Mouse (Mus musculus) cerebellum, postnatal 36 days (tissue): ENCODE data around the gene Fance.
"Not testable (repeated sequence)": the region's sequence is repeated elsewhere in the genome, so short reads cannot be mapped to it uniquely, and the experiment has no call there.

Source experiments
- DNase-seq, 2 experiments: peaks; one replicate each; pipeline ENCODE4 v3.0.0; 2021 to 2022; ENCODE audit warnings: mixed read lengths in 2 of 2

The Fance gene

DNA sequence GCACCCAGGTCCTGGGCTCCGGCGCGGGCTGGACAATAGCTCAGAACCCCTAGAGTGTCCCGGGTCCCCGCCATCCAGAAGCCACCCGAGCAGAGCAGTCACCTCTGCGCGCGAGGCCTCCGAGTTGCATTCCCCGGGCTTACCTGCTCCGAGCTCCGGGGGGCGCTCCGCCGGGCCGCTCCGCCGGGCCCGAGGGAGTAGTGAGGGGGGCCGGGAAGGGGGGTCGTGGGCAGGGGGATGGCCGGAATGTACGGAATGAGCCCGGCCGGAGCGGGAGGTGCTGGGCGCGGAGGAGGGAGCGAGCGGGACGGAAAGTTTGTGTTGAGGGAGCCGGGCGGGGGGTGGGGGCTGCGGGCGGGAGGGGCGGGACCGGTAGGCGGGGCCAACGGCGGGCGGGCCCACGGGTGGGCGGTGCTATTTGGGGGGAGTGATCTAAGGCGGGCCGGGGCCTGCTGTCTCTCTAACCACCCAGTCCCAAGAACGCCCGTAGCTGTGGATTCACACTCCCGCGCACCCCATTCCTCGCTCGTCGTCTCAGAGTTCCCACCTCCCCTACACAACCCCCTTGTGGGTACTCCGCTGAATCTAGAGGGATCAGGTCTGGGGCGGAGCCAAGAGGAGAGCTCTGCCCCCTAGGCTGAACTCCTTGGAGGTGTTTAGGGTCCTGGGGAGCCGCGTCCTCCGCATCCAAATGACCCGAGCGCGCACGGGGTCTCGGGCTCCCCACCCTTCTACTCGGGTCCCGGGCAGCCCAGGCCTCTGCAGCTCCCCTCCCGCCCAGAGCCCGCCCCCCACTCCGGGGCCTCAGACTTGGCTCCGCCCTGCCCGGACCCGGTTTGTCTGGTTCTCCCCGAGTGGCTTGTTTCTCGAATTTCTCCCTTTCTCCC lies 37.4 kb downstream of the Fance start, which contains the start of gene Tead3:
TSS of gene Tead3 (minus strand) at position 352 of the 887 bp plus-strand sequence.
- DNase-seq: no peak

DNA sequence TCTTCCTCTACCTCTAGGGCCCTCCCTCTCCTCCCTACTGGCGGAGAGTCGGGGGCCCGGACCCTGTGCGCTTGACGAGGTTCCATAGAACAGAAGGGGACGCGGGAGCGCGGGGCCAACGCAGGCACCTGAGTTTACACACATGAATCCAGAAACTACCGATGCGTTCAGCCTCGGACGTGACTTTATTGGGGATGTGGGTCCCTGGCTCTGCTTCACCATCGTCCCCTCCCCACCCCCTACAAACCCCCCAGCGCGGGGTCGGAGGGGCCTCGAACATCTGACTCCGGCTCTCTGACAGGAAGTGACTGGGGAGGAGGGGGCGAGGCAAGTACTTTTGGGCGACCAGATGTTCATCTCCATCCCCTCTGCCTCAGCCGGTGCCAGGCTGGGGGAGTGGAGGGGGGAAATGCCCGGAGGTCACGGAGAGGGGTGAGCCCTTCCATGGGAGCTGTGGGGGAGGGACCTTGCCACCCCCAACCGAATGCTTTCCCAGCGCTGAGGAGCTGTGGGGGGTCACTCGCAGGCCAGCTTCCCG lies 38.1 kb downstream of the Fance start:
- DNase-seq: no peak

DNA sequence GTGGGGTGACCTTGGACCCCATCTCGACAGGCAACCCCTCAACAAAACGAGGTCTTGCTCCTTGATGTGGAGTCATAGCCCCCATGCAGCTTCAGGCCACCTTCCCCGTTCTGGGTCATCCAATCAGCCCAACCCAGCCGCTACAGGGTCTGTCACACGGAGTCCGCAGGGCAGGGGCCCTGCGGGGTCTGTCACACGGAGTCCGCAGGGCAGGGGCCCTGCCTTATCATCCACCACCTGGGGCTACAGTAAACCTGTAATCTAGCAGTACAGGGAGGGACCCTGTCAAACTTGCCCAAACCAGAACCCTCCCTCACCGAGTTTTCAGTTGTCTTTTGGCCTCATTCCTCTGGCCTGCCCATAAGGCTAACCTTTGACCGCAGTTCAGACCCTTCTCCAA lies 38.7 kb downstream of the Fance start:
- DNase-seq: no peak

DNA sequence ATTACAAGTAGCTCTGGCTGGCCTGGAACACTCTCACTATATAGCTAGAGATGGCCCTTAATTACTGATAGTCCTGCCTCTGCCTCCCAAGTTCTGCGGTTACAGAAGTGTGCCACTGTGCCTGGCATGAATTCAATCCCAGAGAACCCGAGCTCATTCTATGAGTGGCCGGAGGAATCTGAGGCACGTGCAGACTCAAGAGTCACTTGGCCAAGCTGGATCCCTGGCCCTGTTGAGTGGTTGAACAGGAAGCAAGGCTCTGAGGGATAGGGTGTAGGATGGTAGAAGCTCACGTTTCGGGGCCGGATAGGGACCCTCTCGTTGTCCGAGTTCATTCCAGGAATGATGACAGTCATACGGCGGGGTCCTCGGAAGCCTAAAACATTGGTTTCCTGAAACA lies 42.6 kb downstream of the Fance start:
- no peak for DNase-seq

DNA sequence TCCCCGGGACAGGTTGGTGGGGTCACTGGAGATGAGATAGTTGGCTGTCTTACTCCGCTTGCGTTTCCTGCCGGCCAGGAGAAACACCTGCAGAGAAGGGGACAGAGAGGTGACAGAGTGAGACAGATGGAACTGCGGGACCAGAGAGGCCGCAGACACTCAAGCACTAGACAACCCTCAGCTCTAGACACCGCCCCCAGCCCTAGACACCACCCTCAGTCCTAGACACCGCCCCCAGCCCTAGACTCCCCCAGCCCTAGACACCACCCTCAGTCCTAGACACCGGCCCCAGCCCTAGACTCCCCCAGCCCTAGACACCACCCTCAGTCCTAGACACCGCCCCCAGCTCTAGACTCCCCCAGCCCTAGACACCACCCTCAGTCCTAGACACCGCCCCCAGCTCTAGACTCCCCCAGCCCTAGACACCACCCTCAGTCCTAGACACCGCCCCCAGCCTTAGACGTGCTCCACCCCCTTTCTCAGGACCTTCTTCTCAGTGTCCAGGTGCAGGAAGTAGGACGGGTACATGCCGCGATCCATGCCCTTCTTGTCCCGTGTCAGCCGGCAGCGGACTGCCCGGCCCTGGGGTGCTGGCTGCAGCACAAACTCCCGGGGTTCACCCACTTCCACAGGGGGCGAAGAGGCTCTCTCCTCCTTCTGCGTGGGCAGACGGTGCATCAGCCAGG lies 45.4 kb downstream of the Fance start:
- not testable (repeated sequence) for DNase-seq

DNA sequence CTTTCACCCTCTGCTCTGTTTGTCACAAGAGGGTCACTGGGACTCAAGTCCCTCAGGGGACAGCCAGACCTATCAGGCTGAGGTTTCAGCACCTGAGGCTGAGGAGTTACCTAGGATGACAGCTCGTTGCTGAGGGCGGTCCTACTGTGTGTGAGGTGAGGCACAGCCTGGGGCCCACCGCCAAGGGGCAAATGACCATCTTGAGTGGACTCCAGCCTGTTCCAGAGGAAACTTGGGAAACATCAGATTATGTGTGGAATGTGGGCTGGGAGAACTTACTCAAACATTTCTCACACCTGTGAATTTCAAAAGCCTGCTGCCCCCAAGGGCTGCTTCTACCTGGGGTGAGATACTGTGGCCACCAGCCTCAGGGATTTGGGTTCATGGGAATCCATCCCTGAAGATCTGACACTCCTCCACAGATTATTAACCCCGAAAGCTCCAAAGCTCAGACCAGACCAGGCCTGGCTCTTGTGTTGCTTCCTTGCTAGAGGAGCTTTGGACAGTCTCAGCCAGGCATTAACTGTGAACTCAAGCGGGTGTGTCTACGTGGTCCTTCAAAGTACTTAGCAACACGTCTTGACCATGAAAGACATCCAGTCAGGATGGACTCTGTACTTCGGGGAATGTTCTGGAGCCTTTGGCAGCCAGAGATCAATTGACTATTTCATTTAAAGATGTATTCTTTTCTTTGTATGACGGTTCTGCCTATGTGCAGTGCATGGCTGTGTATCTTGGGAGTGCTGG lies 47.4 kb downstream of the Fance start:
- DNase-seq: no peak

DNA sequence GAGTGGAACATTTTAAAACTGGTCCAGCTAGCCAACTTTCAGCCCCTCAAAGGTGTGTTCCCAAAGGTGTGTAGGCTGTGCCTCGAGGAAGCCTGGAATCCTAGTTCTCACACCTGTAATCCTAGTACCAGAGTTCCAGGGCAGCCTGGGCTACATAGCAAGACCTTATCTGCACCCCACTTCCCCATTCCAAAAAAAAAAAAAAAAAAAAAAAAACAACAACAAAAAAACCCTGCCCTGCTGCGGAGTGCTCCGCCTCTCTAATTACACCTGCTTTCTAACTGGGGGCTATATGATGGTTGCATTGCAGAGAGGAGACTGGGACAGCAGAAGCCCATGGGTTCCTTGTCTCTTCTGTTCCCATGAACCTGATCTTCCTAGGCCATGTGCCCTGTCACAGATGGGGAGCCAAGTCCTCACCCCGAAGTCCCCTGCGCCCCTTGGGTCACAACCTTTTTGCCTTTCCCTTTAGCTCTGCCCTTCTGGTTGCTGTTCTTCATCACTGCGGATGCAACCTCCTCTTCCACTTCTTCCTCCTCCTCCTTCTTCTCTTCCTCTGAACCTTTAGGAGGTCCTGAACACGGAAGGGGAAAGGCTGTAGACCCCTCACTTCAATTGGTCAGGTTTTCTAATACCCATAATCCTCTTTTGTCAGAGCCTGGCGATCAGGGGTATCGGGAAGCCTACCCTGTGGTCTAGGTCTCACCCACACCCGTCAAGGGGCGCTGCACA lies 48.8 kb downstream of the Fance start:
- DNase-seq: no peak

DNA sequence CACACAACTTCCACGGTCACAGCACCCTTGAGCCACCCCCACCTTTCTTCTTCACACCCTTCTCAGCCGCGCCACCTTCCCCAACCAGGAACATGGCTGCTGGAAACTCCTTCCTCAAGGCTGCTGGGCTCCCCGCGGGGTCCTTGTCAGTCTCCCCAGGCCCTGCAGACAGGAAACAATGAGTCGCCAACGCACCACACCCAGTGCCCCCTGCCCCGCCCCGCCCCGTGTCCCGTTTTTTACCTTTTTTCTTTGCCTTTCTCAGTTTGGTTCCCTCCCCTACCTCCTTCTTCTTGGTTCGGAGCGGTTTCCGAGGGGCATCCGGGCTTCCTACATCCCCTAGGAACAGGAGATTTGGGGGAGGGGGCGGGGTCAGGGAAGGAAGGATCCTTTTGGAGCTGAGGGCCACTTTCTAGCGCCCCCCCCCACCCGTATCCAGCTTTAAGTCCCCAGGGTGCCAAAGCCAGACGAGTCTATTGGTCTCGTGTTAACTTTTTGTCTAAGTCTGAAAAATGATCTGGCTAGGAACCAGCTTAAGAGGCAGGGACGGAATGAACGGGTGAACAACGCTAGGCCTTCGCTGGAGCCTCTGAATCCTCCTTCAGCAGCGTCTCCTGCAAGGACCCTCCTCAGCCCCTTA lies 49.5 kb downstream of the Fance start:
- no peak for DNase-seq

DNA sequence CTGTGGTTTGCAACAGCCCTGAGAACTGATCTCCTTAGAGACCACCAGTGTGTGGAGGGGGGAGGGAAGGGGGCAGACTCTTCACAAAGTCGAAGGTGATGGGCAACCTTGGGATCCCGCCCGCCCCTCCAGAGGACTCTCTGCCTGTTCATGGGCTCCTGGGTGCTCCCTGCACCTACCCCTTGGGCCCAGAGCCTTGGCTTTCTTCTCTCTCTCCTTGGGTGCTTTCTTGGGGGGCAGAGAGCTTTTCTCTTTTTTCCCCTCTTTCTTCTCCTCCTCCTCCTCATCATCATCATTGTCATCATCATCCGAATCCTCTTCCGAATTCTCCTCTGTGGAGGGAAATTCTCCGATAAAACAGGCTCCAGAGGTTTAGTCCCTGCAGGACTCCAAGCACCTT lies 50.2 kb downstream of the Fance start:
- DNase-seq: no peak

DNA sequence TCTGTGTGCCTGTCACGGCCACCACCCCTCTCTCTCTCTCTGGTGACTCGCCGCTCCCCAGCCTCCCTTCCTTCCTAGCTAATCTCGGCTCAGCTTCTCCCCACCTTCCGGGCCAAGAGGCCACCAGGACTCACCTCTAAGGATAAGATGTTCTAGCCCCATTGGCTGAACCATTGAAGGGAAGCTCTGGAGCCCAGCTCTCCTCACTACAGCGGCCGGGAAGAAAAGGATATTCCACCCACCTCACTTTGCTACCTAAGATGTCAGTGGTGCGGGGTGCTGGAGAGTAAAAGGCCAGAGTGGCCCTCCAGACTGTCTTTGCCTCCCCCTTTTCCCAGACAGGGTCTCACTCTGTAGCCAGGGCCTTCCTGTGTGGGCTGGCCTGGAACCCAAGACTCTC lies 51.8 kb downstream of the Fance start, which contains the start of gene Tulp1:
TSS of gene Tulp1 (minus strand) at position 101 of the 400 bp plus-strand sequence.
- DNase-seq: no peak

DNA sequence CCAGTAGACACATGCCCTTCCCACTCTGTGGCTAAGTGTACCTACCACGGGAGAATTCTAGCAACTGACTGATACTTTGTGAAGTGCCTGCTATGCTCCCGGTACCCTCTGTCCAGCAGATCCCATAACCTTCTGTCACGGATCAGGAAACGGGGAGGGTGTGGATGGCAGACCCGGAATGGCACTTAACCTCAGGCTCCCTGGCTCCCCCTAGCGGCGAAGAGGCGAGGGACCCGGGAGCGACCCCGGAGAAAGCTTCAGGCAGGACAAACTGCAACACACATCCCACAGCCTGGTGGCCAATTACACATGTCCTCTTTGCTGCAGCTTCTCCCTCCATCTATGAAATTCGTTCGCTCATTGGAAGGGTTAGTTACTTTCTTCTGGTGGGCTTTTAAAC lies 55.1 kb downstream of the Fance start:
- peak; percentile 60 to 61 for DNase-seq

DNA sequence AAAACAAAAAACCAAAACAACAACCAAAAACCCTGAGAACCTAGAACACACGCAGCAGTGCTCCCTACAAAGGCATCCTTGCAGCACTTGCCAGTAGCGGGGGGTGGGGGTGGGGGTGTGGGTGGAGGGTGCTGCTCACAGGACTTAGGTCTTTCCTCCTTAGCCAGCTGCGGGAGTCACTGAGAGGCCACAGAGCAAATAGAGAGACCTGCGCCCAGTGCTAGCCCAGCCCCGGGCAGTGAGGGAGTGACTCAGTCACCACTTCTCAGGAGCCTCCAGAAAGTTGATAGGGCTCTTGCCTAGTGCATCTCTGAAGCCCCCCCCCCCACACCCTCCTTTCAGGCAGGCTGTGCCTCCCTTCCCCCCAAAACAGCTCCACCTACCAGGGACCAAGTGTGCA lies 55.7 kb downstream of the Fance start:
- DNase-seq: no peak

DNA sequence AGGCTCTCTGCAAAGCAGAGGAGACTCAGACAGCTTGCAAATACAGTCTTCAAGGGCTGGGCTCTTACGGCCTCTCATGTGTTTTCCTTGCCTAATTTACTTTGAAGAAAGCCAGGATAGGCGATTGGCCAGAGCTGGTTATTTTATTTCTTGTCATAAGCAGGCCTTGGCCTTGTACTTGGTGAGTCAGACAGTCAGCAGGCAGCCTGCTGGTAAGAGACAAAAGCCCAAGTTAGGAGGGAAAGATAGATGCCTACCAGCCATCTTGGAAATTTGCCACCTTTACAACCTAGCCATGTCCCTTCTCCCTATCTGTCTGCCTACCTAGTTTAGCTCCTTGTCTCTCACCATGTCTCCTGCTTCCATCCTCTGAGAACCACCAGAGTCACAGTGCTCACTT lies 58.0 kb downstream of the Fance start:
- DNase-seq: no peak

DNA sequence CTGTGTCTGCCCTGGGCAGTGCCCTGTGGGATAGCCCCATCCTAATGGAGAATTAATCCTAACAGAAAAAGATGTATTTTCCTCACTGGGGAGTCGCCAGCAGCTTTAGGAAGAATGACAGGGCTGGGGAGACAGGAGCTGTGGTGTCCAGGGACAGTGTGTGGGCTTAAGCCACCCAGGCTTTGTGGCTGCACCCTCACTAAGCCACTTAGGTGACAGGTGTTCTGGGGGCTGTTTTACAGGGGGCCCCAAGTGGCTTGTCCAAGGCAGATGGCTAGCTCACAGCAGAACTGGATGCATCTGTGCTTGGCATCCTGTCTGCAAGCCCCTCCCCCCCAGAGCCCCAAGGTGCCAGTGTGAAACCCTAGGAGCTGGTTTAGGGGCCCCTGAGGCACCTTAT lies 58.6 kb downstream of the Fance start:
- no peak for DNase-seq

DNA sequence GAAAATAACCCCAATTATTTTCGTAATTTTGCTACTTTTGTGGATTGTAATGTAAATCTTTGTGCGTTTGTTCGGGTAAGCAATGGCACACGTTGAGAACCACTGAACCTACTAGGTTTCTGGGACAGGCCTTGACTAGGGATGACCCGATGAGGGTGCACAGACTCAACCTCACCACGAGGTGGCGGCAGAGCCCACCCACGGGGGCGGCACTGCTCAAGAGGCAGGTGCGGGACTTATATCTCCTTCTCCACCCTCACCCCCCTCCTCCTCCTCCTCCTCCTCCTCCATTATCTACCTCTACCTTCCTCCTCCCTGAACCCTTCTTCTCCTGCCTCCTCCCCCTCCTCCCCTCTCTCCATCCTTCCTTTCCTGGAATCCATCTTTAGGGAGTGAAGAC lies 60.5 kb downstream of the Fance start:
- DNase-seq: peak in 1 of 2 experiments; percentile 10

DNA sequence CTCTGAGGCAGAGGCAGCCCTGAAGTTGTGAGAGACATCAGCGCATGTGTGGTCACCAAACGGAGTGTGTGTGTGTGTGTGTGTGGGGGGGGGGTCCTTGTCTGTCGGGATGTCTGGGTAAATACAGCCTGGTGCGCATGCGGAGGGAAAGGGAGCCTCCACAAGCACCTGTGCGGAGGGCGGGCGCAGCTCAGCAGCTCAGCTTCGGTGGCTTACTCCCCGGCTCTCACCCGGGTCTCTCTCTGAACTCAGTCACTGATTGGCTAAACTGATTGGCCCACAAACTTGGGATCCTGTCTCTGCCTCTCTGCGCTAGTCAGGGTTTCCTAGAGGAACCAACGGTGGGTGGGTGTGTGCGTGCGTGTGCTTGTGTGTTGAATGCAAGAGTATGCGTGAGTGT lies 61.2 kb downstream of the Fance start:
- DNase-seq: no peak

DNA sequence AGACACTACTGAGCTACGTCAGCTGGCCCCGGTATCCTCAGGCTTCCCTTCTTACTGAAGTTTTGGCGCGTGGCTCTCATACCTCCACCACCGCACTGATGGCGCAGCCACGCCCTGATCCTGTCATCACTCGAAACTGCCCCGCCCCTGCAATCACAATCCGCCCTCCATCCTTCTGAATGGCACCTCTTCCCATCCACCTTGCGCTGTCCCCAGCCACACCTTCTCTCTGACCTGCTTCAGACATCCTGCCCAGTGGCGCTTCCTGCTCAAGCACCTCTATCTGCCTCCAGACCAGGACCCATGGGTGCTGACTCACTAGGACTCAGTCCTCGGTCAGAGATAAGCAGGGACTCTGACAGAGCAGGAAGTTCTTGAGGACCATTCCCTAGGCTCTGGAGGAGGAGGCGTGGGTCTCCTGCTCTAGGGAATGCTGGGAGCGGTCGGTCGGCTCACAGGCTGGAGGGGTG lies 62.3 kb downstream of the Fance start:
- no peak for DNase-seq
